Mouse (Mus musculus) mature B cell (primary cell): ENCODE data around the gene Pmm2.

Experiments
- in situ Hi-C: fragments of 300-500 bp; cut with MboI; formaldehyde crosslinking; loops from 2 replicates; pipeline ENCODE4 v1.14.3; 2019

Gene Pmm2

GRCm38 (mm10) chr16:8656256-8656655, 18.8 kb downstream of the Pmm2 start:
- in situ Hi-C loops: no loop called here

GRCm38 (mm10) chr16:8658349-8658748, 20.9 kb downstream of the Pmm2 start:
- in situ Hi-C loops: no loop called here

- in situ Hi-C loops: no loop called here
Observed at GRCm38 (mm10) chr16:8658764-8659163, 21.3 kb downstream of the Pmm2 start.

- in situ Hi-C loops: no loop called here
Observed at GRCm38 (mm10) chr16:8663022-8663421, 25.5 kb downstream of the Pmm2 start.

GRCm38 (mm10) chr16:8663606-8664539, 26.4 kb downstream of the Pmm2 start:
- in situ Hi-C loops: no loop called here

GRCm38 (mm10) chr16:8665367-8665766, 27.9 kb downstream of the Pmm2 start:
- in situ Hi-C loops: no loop called here

- in situ Hi-C loops: no loop called here
Observed at GRCm38 (mm10) chr16:8666452-8666851, 29.0 kb downstream of the Pmm2 start.

- in situ Hi-C loops: no loop called here
Observed at GRCm38 (mm10) chr16:8667261-8667660, 29.8 kb downstream of the Pmm2 start.

- in situ Hi-C loops: no loop called here
Observed at GRCm38 (mm10) chr16:8667814-8668213, 30.3 kb downstream of the Pmm2 start.

GRCm38 (mm10) chr16:8668386-8668785, 30.9 kb downstream of the Pmm2 start:
- in situ Hi-C loops: no loop called here

- in situ Hi-C loops: no loop called here
Observed at GRCm38 (mm10) chr16:8669432-8669831, 32.0 kb downstream of the Pmm2 start.

- in situ Hi-C loops: no loop called here
Observed at GRCm38 (mm10) chr16:8670041-8671035, 32.9 kb downstream of the Pmm2 start.

- in situ Hi-C loops: no loop called here
Observed at GRCm38 (mm10) chr16:8671551-8672349, 34.3 kb downstream of the Pmm2 start, which contains the start of gene Carhsp1. TSS of gene Carhsp1 (minus strand) at chr16:8672155.

- in situ Hi-C loops: no loop called here
Observed at GRCm38 (mm10) chr16:8672350-8672687, 34.8 kb downstream of the Pmm2 start.

- in situ Hi-C loops: no loop called here
Observed at GRCm38 (mm10) chr16:8672811-8673210, 35.3 kb downstream of the Pmm2 start.

- in situ Hi-C loops: no loop called here
Observed at GRCm38 (mm10) chr16:8673343-8673742, 35.9 kb downstream of the Pmm2 start.

- in situ Hi-C loops: no loop called here
Observed at GRCm38 (mm10) chr16:8674165-8674564, 36.7 kb downstream of the Pmm2 start.

- in situ Hi-C loops: loop anchor here (5.0 kb wide), 2 partner anchors 183 to 263 kb away; no protein-coding TSS in a partner anchor
Observed at GRCm38 (mm10) chr16:8675559-8675958, 38.1 kb downstream of the Pmm2 start.

- in situ Hi-C loops: loop anchor here (5.0 kb wide), 2 partner anchors 184 to 264 kb away; no protein-coding TSS in a partner anchor
Observed at GRCm38 (mm10) chr16:8676228-8676627, 38.8 kb downstream of the Pmm2 start.

GRCm38 (mm10) chr16:8676800-8677199, 39.3 kb downstream of the Pmm2 start:
- in situ Hi-C loops: loop anchor here (5.0 kb wide), 2 partner anchors 184 to 264 kb away; no protein-coding TSS in a partner anchor

GRCm38 (mm10) chr16:8678035-8678434, 40.6 kb downstream of the Pmm2 start:
- in situ Hi-C loops: loop anchor here (5.0 kb wide), 2 partner anchors 186 to 266 kb away; no protein-coding TSS in a partner anchor
